Mouse (Mus musculus): Measurements from ENCODE around the gene St7. TPM values are rescaled to one million over a fixed set of nuclear protein-coding genes. Genes with fewer than 3 reads are reported as not detected.

St7 gene
- polyA plus RNA-seq, 1 experiment, result 8.4 TPM

- Histone ChIP-seq H3K27me3 (ENCODE audit: control insufficient read depth, insufficient read depth, insufficient read length) (no peaks in the 10 kb centered on the region), H3ac (ENCODE audit: control insufficient read depth, insufficient read length, low read depth) (no peak overlapping the region), H3K36me3 (ENCODE audit: control insufficient read depth, insufficient read depth) (no peaks in the 10 kb centered on the region), H3K4me3 (ENCODE audit: insufficient read depth, poor library complexity, severe bottlenecking) (no peak overlapping the region), H3K79me3 (ENCODE audit: low read depth) (no peaks in the 10 kb centered on the region), H3K79me2 (ENCODE audit: control insufficient read depth, insufficient read depth) (no peaks in the 10 kb centered on the region)
- TF ChIP-seq MAX (IDR thresholded peaks at IDR 0.05), result no peak
- TF ChIP-seq MYOD1 (IDR thresholded peaks at IDR 0.05; ENCODE audit: control insufficient read depth, insufficient read length, low read depth), result no peak
- no peak for TF ChIP-seq MYOG (IDR thresholded peaks at IDR 0.05; ENCODE audit: control insufficient read depth, extremely low read depth, insufficient read length)
- no peak for TF ChIP-seq FOSL1 (IDR thresholded peaks at IDR 0.05; ENCODE audit: insufficient read depth, low read length, poor library complexity, severe bottlenecking)
- no peak for TF ChIP-seq CTCF (IDR thresholded peaks at IDR 0.05; ENCODE audit: control insufficient read depth, insufficient read depth, insufficient read length)
- TF ChIP-seq CEBPB (IDR thresholded peaks at IDR 0.05; ENCODE audit: low read depth), result no peak
These were observed 27.3 kb downstream of the St7 start for GRCm38 (mm10) chr6:17720022-17720421.

GRCm38 (mm10) chr6:17721706-17722105 is 29.0 kb downstream of the St7 start:
- no peaks in the 10 kb centered on the region for H3K79me2 ChIP-seq (ENCODE audit: control insufficient read depth, insufficient read depth)
- TF ChIP-seq CEBPB (IDR thresholded peaks at IDR 0.05; ENCODE audit: low read depth), result no peak
- TF ChIP-seq MYOG (IDR thresholded peaks at IDR 0.05; ENCODE audit: control insufficient read depth, extremely low read depth, insufficient read length), result no peak
- no peak for TF ChIP-seq MYOD1 (IDR thresholded peaks at IDR 0.05; ENCODE audit: control insufficient read depth, insufficient read length, low read depth)
- no peak for TF ChIP-seq MAX (IDR thresholded peaks at IDR 0.05)
- TF ChIP-seq CTCF (IDR thresholded peaks at IDR 0.05; ENCODE audit: control insufficient read depth, insufficient read depth, insufficient read length), result no peak
- TF ChIP-seq USF1 (IDR thresholded peaks at IDR 0.05; ENCODE audit: low read depth), result no peak
- TF ChIP-seq FOSL1 (IDR thresholded peaks at IDR 0.05; ENCODE audit: insufficient read depth, low read length, poor library complexity, severe bottlenecking), result no peak
- H3K27me3 ChIP-seq (ENCODE audit: control insufficient read depth, insufficient read depth, insufficient read length), result no peaks in the 10 kb centered on the region
- H3ac ChIP-seq (ENCODE audit: control insufficient read depth, insufficient read length, low read depth), result no peak overlapping the region
- H3K36me3 ChIP-seq (ENCODE audit: control insufficient read depth, insufficient read depth), result no peaks in the 10 kb centered on the region
- H3K79me3 ChIP-seq (ENCODE audit: low read depth), result no peaks in the 10 kb centered on the region
- no peak overlapping the region for H3K4me3 ChIP-seq (ENCODE audit: insufficient read depth, poor library complexity, severe bottlenecking)

- Histone ChIP-seq H3K36me3 (ENCODE audit: control insufficient read depth, insufficient read depth) (no peaks in the 10 kb centered on the region), H3K79me3 (ENCODE audit: low read depth) (no peaks in the 10 kb centered on the region), H3K4me3 (ENCODE audit: insufficient read depth, poor library complexity, severe bottlenecking) (no peak overlapping the region), H3ac (ENCODE audit: control insufficient read depth, insufficient read length, low read depth) (no peak overlapping the region), H3K79me2 (ENCODE audit: control insufficient read depth, insufficient read depth) (no peaks in the 10 kb centered on the region), H3K27me3 (ENCODE audit: control insufficient read depth, insufficient read depth, insufficient read length) (no peaks in the 10 kb centered on the region)
- TF ChIP-seq FOSL1 (IDR thresholded peaks at IDR 0.05; ENCODE audit: insufficient read depth, low read length, poor library complexity, severe bottlenecking) (no peak), MYOG (IDR thresholded peaks at IDR 0.05; ENCODE audit: control insufficient read depth, extremely low read depth, insufficient read length) (no peak)
These were observed 33.2 kb downstream of the St7 start for GRCm38 (mm10) chr6:17725841-17726460.

DNA sequence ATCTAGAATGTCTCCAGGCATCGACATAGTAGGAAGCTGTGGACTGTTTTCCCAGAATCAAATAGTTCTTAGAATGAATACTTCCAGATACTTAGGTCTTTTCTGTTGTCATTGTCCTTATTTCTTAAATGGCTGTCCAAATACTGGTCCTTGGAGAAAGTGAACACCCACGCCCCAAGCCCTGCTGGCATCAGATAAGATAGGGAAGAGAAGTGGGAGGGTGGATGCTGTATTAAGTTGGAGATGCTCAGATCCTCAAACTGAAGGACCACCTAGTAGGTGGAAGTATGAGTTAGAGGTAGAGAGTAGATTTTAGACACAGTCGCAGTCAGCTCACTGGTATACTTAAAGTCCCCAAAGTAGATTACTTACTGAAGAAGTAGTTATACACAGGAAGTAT is 34.5 kb downstream of the St7 start:
- Histone ChIP-seq H3K79me2 (ENCODE audit: control insufficient read depth, insufficient read depth) (no peaks in the 10 kb centered on the region), H3K36me3 (ENCODE audit: control insufficient read depth, insufficient read depth) (no peaks in the 10 kb centered on the region), H3K4me3 (ENCODE audit: insufficient read depth, poor library complexity, severe bottlenecking) (no peak overlapping the region), H3K79me3 (ENCODE audit: low read depth) (no peaks in the 10 kb centered on the region), H3ac (ENCODE audit: control insufficient read depth, insufficient read length, low read depth) (no peak overlapping the region), H3K27me3 (ENCODE audit: control insufficient read depth, insufficient read depth, insufficient read length) (no peaks in the 10 kb centered on the region)
- TF ChIP-seq MYOG (IDR thresholded peaks at IDR 0.05; ENCODE audit: control insufficient read depth, extremely low read depth, insufficient read length) (no peak), MYOD1 (IDR thresholded peaks at IDR 0.05; ENCODE audit: control insufficient read depth, insufficient read length, low read depth) (no peak), USF1 (IDR thresholded peaks at IDR 0.05; ENCODE audit: low read depth) (no peak), CEBPB (IDR thresholded peaks at IDR 0.05; ENCODE audit: low read depth) (no peak)

GRCm38 (mm10) chr6:17727891-17728790 is 35.4 kb downstream of the St7 start:
- Histone ChIP-seq H3K79me3 (ENCODE audit: low read depth) (no peaks in the 10 kb centered on the region), H3K79me2 (ENCODE audit: control insufficient read depth, insufficient read depth) (no peaks in the 10 kb centered on the region), H3K36me3 (ENCODE audit: control insufficient read depth, insufficient read depth) (no peaks in the 10 kb centered on the region), H3K4me3 (ENCODE audit: insufficient read depth, poor library complexity, severe bottlenecking) (no peak overlapping the region), H3ac (ENCODE audit: control insufficient read depth, insufficient read length, low read depth) (no peak overlapping the region), H3K27me3 (ENCODE audit: control insufficient read depth, insufficient read depth, insufficient read length) (no peaks in the 10 kb centered on the region)
- TF ChIP-seq MAX (IDR thresholded peaks at IDR 0.05), result no peak
- TF ChIP-seq CTCF (IDR thresholded peaks at IDR 0.05; ENCODE audit: control insufficient read depth, insufficient read depth, insufficient read length), result no peak
- TF ChIP-seq USF1 (IDR thresholded peaks at IDR 0.05; ENCODE audit: low read depth), result no peak
- no peak for TF ChIP-seq FOSL1 (IDR thresholded peaks at IDR 0.05; ENCODE audit: insufficient read depth, low read length, poor library complexity, severe bottlenecking)
- TF ChIP-seq CEBPB (IDR thresholded peaks at IDR 0.05; ENCODE audit: low read depth), result no peak
- TF ChIP-seq MYOD1 (IDR thresholded peaks at IDR 0.05; ENCODE audit: control insufficient read depth, insufficient read length, low read depth), result no peak
- TF ChIP-seq MYOG (IDR thresholded peaks at IDR 0.05; ENCODE audit: control insufficient read depth, extremely low read depth, insufficient read length), result no peak
